Mouse (Mus musculus) adrenal gland, postnatal 14 days (tissue): ENCODE measurements around the gene Fgfr4. TPM values are rescaled to one million over a fixed set of nuclear protein-coding genes. Genes with fewer than 3 reads are reported as not detected.

ENCODE experiments used
- DNase-seq: peaks from one replicate; pipeline ENCODE4 v3.0.0; 2021; ENCODE audit warnings: mixed read lengths
- long read RNA-seq, 2 experiments: library from polyadenylated mRNA; stranded (forward); transcript quantifications; one replicate each; pipeline ENCODE4 v2.0.0; 2021
- total RNA-seq: library from RNA; stranded (reverse); gene quantifications from 2 replicates; pipeline ENCODE4 v1.2.3, GENCODE M21; 2021

The Fgfr4 gene
- 39.2 and 46.7 TPM in 2 replicates for total RNA-seq
- long read RNA-seq, experiment 1, transcript Fgfr4-201 (18 exons, 3,324 nt) = major isoform, 28 of 49 reads
- long read RNA-seq, experiment 1, partial matches to known transcripts = 10 of 49 reads
- long read RNA-seq, experiment 1, other reads (novel, unspliced or antisense) = 11 of 49 reads
- long read RNA-seq, experiment 2, transcript Fgfr4-201 (18 exons, 3,324 nt) = major isoform, 15 of 31 reads
- long read RNA-seq, experiment 2, partial matches to known transcripts = 10 of 31 reads
- long read RNA-seq, experiment 2, other reads (novel, unspliced or antisense) = 6 of 31 reads

GRCm38 (mm10) chr13:55152621-55153415 is at the start of gene Fgfr4:
TSS of gene Fgfr4 (plus strand) at chr13:55152640.
- DNase-seq = peak; percentile 85

GRCm38 (mm10) chr13:55103351-55103750 is 49.1 kb upstream of the Fgfr4 start:
- no peak for DNase-seq

DNA sequence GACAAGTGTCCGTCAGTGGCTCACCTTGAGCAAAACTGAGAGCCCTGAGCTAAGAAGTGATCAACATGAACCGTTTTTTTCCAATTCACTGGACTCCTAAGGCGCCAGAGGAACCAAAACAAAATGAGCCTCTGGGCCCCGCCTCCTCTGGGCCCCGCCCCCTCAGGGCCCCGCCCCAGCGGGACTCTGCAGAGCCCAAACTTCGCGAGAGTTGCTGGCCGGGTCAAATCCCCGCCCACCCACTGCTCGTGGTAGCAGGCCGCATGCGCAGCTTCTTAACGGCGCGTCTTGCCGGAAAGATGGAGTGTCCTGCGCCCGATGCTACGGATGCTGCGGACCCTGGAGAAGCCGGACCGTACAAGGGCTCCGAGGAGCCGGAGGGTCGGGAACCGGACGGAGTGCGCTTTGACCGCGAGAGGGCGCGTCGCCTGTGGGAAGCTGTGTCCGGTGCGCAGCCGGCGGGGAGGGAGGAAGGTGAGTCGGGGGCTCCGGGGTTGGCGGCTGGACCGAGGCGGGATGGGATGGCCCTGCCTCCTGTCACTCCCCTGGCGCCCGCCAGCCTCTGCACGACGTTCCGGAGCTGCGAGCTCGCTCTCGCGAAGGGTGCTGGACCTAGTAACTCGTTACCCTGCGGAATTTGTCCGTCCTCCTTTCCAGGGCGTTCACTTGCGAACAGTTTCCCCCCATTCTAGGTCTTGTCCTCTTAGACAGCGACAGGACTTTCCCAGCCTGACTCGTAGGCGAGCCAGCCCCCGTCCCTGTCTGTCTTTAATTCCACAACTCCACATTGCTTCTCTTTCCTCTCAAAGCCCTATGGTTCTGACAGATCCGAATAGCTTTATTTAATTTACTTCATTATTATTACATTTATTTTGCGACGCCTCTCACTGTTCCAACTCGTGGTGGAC is 47.1 kb upstream of the Fgfr4 start, which contains the start of gene Zfp346:
Gene Zfp346 (plus strand): TSS at position 267 of the 908 bp plus-strand sequence.
- peak; percentile 99 for DNase-seq

- DNase-seq = peak; percentile 75
Observed at GRCm38 (mm10) chr13:55105953-55106691, 46.3 kb upstream of the Fgfr4 start.

DNA sequence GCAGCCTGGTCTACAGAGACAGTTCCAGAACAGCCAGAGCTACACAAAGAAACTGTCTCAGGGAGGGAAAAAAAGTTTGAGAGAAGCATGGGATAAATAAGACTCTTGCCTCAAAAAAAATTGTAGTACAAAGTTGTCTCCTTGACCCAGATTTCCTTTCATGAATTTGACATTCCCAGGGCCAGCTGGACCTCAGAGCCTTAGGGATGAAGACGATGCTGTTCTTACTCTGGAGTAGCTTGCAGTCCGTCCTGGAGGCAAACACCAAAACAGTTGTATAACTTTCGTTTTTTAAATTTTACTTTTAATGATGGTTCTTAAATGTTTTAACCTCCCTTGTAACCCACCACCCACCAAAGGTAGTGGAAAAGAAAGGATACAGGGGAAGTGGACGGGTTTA is 45.3 kb upstream of the Fgfr4 start:
- no peak for DNase-seq

DNA sequence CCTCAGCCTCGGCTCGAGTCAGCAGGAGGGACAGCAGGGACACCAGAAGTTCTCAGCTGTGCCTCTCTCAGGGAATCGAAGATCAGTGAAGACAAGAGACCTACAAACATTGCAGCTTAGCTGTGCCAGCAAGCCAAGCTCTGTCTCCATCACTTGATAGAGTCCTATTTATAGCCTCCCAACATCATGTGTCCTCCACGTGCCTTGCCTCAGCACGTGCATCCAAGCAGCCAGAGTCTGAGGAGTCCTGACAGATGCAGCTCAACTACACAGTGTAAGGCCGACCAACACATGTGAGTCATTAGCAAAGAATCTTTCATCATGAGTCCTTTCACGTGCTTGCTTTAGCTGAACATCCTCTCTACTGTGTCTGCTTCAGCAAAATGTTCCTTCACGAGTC is 44.7 kb upstream of the Fgfr4 start:
- peak; percentile 81 for DNase-seq

GRCm38 (mm10) chr13:55114375-55114774 is 38.1 kb upstream of the Fgfr4 start:
- no peak for DNase-seq

DNA sequence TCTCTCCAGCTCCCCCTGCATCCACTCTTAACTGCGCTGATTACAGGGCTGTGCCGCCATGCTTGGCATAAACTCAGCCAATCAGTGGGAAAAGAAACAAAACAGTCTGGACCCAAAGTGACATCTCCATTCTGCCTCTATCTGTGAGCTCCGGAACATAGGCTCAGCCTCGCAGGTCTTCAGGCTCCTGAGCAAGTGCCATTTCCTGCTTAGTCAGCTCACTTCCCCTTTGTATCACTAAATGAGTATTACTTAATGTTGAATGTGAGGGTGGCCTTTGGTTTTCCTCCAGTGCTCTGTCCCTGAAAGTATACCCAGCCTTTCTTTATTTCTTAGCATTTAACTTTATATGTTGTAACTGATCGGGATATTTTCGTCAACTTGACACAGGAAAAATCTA is 27.5 kb upstream of the Fgfr4 start:
- no peak for DNase-seq

DNA sequence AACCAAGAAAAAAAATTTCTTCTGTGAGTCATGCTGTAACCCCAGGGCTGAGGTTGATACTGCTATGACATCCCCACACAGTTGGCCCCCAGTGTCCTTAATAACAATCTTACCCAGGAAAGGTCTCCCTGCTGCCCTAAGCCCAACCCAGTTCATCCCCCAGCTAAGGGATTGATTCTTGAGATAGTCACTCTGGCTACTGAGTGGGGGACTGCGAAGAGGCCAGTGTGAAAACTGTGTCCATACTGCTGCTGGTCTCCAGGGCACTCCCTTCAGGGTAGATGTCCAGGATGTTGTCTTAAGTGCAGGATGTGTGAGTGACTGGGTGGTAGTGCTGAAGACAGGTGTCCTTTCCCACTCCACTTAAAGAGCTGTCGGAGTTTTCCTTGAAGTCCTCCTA is 19.0 kb upstream of the Fgfr4 start, which contains the start of gene Gm17617:
Gene Gm17617 (minus strand): TSS at position 101 of the 400 bp plus-strand sequence.
- DNase-seq = no peak

- peak; percentile 49 for DNase-seq
Observed at GRCm38 (mm10) chr13:55135382-55135781, 17.1 kb upstream of the Fgfr4 start.

- DNase-seq = no peak
Observed at GRCm38 (mm10) chr13:55140271-55140670, 12.2 kb upstream of the Fgfr4 start.

DNA sequence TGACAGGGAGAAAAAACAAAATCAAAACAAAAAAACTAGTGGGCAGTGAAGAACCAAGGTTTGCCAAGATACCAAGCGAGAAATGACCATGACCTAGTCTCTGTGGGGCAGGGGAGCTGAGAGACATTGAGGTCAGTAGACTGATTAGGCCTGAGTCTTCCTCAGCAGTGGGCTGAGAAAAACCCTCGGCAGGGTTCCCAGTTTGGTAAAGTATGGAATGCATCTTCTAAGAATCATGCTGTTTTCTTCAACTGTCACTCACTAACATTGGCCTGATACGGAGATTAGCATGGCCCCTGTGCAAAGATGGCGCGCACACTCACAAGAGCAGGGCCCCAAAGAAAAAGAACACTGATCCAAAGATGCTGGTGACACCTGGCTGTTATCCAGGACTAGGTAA is 1.5 kb downstream of the Fgfr4 start:
- no peak for DNase-seq

- DNase-seq = no peak
Observed at GRCm38 (mm10) chr13:55162365-55162764, 9.9 kb downstream of the Fgfr4 start.

DNA sequence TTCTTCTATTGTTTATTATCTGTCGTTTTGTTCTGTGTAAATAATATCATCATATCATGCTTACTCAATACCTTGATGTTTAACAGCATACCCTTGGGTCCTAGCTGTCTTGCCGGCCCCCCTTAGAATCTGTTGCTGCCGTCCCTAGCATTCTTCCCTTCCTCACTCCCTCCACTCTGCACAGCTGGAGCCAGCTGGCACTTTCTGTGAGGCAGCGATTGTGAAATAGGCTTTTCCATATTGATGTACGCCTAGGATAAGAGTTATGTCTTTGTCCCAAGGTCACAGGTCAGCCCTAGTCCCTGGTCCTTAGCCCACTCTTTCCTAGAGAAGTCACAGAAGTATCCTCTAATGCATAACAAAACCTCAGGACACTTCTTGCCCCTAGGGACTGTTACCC is 11.1 kb downstream of the Fgfr4 start:
- no peak for DNase-seq

DNA sequence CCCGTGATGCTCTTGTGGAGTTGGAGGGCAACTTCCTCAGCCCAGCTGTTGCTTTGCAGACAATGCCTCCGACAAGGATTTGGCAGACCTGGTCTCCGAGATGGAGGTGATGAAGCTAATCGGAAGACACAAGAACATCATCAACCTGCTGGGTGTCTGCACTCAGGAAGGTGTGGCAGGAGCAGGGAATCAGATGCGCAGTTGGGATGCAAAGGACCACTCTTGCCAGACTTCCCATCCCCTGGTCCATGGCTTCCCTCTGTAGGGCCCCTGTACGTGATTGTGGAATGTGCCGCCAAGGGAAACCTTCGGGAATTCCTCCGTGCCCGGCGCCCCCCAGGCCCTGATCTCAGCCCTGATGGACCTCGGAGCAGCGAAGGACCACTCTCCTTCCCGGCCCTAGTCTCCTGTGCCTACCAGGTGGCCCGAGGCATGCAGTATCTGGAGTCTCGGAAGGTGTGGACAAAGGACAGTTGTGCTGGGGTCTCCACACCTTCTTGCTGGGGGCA is 13.4 kb downstream of the Fgfr4 start:
- DNase-seq = no peak

- DNase-seq = no peak
Observed at GRCm38 (mm10) chr13:55166806-55167725, 14.6 kb downstream of the Fgfr4 start.

GRCm38 (mm10) chr13:55167798-55168197 is 15.4 kb downstream of the Fgfr4 start:
- DNase-seq = no peak

- no peak for DNase-seq
Observed at GRCm38 (mm10) chr13:55168255-55168654, 15.8 kb downstream of the Fgfr4 start.

DNA sequence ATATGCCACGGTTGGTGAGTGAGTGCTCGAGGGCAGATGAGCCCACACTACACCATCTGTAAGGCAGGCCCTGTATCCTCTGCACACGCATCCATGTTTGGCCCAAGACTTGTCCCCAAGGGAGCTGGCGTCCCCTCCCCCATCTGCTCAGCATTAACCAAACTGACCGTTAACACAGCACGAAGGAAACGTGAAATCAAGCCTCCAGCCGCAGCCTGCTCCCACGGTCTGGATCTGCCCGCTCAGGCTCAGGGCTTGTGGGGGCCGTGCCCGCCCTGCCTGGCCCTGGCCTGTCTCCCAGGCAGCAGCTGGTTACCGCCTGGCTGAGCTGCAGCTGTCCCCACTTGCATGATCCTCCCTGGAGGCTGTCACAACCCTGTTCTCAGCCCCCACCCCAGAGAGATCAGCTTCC is 16.5 kb downstream of the Fgfr4 start:
- peak; percentile 67 for DNase-seq
